Mouse (Mus musculus): Measurements from ENCODE around the gene Gdf9.
A peak's percentile ranks its signal among the peaks of the same experiment; 100 is the strongest.

The Gdf9 gene

DNA sequence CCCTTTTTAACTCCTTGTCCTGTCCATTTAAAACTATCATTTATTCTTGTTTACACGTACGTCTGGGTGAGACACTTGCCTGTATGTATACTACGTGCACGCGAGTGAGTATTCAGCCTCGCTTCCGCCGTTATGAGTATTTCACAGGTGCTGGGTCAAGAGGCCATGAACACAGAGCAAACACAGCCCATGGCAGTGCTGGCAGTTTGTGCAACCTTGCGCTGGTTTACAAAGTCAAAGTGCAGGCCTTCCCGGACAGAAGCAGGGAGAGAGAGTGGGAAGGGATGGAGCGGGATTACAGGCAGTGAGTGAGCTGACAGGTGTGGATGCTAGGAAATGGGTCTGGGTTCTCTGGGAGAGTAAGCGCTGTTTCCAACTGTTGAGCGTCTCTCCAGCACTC lies 15.4 kb downstream of the Gdf9 start:
- no peak for DNase-seq

DNA sequence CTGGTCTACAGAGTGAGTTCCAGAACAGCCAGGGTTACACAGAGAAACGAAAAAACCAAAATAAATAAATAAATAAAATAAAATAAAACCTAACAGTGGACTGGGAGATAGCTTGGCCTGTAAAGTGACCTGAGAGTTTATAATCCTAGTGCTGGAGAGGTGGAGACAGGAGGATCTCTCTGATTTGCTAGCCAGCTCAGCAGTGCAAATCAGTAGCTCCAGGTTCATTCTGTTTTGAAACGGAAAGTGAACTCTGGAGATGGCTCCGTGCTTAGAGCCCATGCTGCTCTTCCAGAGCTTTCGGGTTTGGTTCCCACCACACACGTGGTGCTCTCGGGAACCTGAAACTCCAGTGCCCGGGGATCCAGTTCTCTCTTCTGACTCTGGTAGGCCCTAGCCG lies 17.2 kb downstream of the Gdf9 start:
- DNase-seq: no peak

DNA sequence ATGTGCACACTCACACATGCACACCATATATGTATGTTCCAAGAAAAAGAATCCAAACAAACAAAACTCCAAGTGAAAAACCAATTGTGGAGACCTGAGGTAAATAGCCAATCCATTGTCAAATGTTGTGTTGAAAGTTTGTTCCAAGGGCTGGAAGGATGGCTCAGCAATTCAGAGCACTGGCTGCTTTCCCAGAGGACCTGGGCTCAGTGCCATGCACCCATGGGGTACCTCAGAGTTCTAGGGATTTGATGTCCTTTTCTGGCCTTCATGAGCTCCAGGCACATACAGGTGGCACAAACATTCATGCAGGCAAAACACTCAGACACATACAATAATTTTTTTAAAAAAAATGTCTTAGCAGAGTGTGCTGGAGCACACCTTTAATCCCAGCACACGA lies 17.7 kb downstream of the Gdf9 start:
- no peak for DNase-seq

DNA sequence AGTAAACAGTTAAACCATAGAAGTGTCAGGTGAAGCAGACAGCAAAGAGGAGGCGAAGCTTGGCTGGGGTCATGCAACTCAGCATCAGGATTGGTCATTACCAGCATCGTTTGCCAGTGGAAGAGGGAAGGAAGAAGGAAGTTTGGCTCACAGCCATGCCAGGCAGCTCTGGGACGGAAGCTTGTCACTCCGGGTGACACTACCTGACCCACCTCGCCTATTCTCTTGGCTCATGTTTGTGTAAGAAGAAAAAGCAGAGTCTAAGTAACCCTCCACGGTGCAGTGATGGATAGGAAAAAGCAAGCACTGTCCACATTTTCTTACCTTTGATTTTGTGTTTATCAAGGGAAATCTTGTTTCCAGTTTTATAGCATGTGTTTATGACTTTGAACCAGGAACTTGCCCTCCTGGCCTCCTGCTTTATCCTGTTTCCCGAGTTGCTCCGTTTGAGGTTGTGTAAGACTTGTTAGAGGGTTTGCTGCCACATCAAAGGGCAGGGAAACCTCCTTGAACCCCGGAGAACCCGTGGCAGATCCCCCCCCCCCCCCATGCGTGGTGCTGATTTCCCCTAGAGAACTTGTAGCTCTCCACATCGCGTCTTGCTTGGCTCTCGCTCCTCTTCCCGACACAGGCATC lies 19.4 kb downstream of the Gdf9 start:
- peak in 1 of 2 experiments; percentile 11 for DNase-seq

DNA sequence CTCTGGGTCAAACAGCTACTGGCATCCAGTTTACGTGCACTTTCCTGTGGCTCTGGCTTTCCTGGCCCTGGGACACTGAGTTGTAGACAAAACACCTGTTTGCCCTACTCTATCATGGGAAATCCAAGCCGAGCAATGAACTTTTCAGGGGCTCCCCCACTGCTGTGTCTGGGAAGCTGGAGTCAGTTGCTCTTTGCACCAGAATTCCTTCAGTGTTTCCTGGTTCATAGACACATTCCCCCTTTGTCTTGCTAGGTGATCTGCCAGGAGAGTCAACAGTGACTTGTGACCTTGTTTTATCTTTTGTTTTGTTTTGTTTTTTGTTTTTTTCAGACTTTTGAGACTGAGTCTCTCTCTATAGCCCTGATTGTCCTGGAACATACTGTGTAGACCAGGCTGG lies 20.5 kb downstream of the Gdf9 start:
- no peak for DNase-seq

DNA sequence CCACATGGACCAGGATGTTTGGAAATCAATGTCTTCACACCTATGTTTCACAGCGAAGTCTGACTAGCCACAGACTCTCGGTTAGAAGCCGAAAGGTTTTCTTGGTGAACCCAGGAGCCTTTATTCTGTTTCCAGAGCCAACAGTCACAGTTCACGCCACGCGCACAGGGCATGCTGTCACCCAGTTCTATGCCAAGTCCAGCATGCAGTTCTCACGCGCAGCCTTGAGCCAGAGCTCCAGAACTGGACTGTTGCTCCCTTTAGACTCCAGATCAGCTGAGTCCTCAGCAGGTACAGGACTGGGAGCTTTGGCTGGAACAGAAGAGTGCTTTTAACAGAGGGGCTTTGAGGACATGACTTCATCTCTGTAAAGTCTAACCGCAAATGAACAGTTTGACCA lies 21.6 kb downstream of the Gdf9 start:
- no peak for DNase-seq

DNA sequence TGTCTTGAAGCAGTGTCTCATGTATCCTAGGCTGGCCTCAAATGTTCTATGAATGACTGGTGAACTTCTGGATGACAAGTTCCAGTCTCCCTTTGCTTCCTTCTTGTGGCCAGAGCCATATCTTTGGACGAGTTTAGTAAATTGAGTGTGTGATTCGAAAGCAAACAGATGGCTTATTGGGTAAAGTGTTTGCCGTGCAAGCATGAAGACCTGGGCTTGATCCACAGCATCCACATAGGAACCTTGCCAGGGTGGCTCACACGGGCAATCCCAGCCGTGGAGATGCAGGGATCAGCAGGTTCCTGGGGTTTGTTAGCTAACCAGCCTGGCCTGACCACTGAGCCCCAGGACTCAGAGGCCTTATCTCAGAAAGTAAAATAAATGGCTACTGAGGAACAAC lies 22.2 kb downstream of the Gdf9 start:
- no peak for DNase-seq

DNA sequence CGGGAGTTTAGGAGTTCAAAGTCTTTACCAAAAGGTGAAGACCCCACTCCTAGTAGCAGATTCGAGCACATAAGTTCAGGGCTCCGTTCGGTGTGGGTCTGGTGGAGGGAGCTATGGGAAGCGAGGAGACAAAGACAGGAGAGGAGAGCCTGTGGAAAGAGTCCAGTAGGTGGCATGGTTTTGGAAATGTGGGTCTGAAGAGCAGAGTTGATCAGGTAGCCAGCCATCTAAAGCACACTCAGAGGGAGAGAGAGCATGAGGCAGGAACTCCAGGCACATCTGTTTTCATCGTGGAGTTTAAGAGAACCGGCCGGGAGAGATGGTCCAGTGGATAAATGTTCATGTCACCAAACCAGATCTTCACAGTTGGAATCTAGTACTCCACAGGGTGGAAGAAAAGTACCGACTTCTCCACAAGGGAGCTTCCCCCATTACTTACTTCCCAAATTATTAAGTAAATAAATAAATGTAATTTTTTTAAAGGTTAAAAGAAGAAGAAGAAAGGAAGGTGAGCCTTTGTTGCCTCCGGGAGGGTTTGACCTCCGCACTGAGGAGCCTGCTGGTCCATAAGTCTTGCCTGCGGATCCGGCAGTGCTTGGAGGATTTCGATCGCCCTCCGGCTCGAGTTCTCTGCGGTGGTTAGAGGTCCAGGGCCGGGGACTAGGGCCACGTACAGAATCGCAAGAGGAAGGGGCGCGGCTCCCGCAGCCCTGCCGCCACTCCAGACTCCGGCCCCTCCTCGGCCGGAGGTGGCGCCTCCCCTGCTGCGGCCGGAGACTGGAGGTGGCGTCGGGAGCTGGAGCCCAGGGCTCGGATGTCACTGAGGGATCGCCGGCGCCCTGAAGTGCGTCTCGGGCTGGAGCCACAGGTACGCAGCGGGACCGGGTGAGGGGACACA lies 25.9 kb downstream of the Gdf9 start, which contains the start of the genes Gm10447 and Shroom1:
TSS of gene Gm10447 (minus strand) at position 637 of the 898 bp plus-strand sequence.
TSS of gene Shroom1 (plus strand) at position 732 of the 898 bp plus-strand sequence.
- peak; percentile 70 to 81 for DNase-seq

DNA sequence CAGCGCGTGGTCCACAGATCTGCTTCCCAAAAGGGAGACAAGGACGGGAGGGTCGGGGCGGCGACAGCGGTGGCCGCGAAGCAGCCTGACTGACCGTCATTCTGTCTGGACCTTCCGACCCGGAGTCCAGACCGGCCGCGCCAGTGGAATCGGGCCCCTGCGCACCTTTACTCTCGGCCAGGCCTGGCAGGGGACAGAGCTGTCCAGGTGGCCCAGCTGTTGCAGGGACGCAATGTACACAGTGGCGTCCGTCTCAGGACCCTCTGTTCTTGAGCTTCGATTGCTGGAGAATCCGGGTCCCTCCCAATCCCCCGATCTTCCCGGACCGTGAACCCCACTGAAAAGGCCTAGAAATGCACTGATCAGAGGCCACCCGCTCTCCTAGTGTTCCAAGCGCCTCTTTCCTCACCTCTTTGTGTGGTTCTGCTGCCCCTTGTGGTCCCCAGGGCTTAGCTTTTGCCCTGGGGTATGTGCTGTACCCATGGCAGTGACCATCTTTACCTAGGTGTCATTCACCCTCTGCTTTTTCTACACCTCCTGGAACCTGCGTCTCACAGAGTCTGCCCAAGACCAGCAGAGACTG lies 26.6 kb downstream of the Gdf9 start:
- DNase-seq: peak; percentile 27 to 55

DNA sequence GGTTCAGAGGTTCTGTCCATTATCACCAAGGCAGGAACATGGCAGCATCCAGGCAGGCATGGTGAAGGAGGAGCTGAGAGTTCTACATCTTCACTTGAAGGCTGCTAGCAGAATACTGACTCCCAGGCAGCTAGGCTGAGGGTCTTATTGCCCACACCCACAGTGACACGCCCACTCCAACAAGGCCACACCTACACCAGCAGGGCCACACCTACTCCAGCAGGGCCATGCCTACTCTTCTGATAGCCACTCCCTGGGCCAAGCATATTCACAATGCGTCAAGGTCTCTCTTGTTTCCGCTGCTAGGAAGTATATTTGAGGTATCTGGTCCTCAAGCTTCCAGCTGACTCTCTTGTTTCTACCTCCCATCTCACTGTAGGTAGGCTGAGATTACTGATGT lies 28.2 kb downstream of the Gdf9 start:
- DNase-seq: no peak

DNA sequence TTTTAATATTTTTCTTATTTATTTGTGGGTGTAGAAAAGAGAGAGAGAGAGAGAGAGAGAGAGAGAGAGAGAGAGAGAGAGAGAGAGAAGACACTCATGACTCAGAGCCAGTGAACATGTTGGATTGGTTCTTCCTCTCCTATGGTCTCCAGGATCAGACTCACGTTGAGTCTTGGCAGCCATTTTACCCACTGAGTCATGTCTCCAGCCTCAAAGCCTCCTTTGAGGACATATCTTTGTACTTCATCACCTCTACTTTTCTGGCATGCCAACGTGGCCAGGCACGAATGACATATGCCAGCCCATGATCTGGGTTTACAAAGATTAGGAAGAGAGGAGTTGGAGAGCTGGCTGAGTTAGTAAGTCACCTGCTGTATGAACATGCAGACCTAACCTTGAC lies 29.4 kb downstream of the Gdf9 start:
- DNase-seq: no peak

DNA sequence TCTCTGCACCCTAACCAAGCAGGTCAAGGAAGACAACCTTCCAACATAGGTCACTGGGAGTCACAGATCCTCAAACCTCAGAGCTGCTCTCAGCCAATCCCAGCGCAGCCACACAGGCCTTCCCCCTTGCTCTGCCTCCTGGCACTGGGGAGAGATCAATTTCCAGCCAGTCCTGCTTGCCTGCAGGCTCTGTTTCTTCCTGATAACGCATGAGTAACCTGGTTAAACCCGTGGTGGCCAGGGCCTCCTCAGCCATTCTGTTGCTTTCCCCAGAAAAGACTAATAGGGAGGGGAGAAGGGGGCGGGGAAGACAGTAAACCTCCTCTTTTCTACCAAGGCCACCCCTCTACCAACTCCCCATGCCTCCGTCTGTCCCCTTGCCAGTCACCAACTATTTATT lies 30.9 kb downstream of the Gdf9 start:
- no peak for DNase-seq

DNA sequence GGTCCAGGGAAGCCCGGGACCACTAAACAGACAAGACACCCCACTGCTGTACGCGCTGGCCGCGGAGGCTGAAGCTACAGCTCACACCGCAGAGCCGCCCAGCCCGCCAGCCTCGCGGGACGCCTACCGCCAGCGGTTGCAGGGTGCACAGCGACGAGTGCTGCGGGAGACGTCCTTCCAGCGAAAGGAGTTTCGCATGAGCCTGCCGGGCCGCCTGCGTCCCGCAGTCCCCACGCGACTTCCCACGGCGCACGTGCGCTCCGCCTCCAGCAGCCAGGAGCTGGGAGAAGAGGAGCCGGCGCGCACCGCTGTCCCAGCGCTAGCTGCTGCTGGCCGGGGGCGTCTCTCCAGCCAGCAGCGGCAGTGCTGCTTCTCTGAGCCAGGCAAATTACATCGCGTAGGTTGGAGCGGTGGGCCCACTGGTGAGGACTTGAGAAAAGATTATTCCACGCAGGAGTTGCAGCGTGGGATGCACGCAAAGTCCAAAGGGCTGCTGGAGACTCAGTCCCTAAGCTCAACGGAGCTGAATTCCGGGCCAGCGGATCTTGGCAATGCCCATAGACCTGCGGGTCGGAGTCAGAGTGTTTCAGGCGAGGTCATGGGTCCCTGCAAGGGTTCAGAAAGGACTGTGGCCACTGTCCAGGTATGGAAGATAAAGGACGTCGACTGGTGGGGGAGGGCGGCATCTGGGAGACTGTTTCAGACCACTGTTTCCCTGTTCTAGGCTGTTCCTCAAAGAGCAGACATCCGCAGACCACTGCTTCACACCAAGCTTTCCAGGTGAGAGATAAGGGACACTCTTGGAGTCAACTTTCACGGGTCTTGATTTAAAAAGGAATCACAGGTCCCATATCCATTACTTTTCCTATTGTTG lies 33.0 kb downstream of the Gdf9 start:
- peak; percentile 48 to 54 for DNase-seq

DNA sequence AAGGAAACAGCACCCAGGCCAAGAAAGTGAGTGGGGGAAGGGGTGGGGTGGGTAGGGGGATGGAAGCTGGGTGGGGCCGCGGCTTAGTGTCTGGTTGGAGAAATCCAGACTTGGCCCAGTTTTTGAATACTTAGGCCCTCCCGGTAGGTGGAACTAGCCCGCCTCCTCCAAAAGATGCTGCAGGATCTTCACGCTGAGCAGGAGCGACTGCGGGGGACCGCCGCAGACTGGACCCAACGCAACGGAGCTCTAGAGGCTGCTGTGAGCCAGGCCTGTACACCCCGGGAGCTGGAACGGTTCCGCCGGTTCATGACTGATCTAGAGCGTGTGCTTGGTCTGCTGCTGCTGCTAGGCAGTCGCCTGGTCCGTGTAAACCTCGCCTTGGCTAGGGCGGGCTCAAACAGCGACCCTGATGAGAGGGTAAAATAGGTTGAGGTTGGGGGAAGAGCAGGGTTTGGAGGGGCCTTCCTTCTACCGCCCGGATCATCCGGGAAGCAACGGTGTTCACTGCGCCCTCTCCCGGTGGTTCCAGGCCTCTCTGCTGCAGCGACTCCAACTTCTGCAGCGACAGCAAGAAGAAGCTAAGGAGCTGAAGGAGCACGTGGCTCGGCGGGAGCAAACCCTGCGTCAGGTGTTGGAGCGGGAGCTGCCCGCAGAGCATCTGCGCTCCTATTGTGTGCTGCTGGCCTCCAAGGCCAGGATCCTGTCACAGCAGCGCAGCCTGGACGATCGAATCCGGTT lies 35.6 kb downstream of the Gdf9 start:
- DNase-seq: peak; percentile 91 to 92

DNA sequence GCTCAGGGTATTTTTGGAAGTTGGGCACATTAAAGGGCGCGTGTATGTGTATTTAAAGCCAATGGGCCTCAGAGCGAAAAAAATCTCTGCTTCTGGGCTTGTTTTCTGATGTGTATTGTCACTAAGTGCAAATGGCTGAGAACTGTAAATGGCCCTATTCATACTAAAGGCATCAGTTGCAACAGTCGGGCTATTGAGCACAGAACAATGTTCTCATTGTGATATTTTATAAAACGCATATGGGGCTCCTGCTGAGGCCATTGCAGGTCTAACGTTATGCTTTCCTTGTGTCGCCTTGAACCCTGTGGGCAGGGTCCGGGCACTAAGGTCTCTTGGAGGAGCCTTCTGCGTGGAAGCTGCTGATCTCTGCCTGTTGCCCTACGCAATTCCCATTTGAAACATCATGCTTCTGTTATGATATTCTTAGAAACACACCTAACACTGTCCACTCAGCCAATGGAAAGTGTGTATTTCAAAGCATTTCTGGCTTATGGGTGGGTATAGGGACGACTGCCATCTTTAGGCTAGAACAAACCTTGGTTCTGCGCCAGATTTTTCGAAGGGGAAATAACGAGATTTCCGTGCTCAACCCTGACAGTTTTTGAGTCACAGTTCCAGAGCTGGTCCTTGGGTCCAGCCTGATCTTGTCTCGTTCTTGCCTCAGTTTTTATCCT lies 38.6 kb downstream of the Gdf9 start:
- DNase-seq: no peak

DNA sequence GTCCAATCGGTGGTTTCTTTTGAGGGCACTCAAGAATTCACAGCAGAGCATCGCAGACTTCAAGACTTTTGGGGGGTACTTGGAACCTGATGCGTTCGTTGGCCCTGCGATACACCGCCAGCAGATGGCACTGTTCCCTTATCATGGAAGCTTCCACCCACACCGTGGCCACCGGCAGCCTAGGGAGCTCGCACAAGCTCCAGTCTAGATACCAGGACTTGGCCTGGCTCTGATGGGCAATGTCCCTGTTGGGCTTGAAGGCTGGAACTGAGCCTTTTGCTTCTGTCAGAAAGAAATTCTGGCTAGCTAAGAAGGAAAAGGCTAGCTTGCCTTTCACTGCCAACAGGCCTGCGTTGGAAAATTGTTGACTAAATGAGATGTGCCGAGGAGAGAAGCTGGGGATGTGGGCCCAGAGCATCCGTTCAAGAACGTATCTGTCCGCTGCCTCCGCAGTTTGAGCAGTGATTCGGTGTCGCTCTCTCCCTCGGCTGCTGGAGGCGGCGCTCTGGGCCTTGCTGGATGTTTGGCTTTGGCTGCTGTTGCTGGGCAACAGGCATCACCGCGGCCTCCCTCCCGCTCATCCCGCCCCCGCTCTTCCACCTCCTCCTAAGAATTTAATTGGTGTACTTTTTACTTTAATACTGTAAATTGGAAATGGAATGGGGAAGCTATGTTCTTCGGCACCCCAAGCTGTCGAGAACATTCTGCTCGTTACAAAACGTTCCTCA lies 39.3 kb downstream of the Gdf9 start, which contains the start of gene Gm9837:
TSS of gene Gm9837 (minus strand) at position 512 of the 728 bp plus-strand sequence.
- DNase-seq: peak; percentile 95

DNA sequence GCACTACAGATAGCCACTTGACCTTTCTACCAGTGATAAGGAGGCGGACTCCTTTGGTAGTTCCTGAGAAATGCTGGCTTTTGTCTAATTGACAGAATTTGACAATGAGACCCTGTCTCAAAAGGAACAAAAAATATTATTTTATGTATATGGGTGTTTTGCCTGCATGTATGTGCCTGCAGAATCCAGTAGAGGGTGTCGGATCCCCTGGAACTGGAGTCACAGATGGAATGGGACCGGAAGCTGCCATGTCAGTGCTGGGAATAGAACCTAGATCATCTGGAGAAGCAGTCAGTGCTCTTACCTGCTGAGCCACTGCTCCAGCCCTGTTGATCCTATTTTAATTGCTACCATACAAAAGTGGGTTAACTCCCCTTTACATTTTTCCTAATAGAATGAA lies 41.9 kb downstream of the Gdf9 start:
- DNase-seq: no peak

DNA sequence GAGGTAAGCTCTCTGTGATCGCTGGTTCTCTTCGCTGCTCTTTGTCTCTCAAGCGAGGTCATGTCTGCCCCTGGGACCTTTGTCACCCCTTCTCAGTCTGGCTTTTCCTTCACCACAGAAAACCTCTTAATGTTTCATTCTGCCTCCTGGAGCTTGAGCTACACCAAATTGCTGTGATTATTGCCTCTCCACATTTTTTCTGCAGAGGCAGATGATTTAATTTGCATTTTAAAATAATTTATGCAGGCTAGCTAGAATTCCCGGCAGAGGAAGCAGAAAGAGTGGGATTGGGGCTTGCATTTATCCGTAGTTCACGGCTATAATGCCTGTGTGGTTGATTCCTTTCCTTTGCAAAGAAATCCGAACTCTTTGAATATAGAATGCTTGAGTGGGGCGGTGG lies 44.8 kb downstream of the Gdf9 start:
- DNase-seq: no peak

DNA sequence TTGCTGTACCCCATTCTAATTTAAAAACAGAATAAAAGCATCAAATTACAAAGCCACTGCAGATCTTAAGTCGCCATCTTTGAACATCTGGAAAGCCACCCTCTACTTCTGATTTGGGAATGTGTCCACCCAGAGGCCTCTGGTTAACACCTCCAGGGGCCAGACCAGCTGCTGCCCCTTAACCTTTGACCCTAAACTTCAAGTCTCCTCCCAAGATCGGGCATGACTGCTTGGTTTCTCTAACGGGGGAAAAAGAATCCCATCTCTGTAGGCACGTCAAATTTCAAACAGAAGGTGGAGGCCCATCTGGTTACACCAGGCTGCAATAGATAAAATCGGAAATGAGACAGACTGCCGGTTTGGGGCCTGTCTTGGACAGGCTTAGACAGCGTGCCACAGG lies 47.0 kb downstream of the Gdf9 start:
- no peak for DNase-seq

DNA sequence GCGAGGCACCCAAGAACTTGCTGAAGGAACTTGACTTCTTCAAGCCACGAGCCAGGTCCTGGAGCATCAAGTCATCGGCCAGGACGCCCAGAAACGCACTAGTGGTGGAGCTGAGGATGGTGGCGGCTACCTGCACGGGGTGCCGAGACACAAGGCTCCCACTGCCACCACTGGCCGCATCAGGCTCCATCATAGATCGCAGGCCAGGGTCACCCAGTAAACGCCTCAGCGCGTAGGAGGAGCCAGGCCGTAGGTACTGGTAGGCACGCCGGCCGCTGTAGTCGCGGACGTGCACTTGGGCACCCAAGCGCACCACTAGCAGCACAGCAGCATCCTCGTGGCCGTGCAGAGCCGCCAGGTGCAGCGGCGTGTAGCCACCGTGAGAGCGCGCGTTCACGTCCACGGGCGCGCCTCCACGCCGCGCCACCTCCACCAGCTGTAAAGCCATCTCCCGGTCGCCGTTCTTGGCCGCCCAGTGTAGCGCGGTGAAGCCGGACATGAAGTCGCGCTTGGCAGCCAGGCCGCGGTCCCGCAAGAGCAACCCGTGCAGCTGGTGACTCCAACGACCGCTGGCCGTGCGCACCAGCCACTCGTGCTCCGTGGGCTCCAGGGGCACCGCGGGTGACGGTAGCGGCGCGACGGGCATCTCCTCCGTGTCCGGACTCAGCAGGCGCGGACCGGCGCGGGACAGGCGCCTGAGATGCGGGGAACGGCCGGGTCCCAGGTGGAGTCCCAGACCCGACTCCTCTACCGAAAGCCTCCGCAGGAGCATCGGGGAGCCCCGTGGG lies 47.8 kb downstream of the Gdf9 start:
- DNase-seq: peak; percentile 33 to 54
